Mouse (Mus musculus): Measurements from ENCODE around the gene Gm16434. TPM values are rescaled to one million over a fixed set of nuclear protein-coding genes. Genes with fewer than 3 reads are reported as not detected.
"Not testable (repeated sequence)": the region's sequence is repeated elsewhere in the genome, so short reads cannot be mapped to it uniquely, and the experiment has no call there.

The Gm16434 gene
- polyA plus RNA-seq (2014; fragmentation: Nextera tagmentation; extraction: Ambion mirVana), result not detected in 2 replicates

DNA sequence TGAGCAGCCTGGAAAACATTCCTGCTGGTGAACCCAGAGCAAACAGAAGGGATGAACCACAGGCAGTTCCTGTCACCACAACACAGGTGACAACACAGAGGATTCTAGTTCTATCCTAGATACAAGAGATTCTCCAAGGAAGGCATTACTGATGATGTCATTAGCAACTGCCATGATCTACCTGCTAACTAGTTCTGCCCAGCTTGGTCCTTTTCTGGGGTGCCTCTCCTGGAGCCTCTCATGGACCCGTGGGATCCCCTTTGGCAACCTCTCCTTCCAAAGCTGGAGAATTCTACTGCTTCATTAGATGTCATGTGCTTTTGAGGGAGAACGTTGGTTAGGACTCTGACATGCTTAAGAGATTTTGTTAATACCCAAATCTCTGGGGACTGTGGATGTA lies at the start of gene Gm16434:
TSS of gene Gm16434 (minus strand) at position 101 of the 400 bp plus-strand sequence.
- not testable (repeated sequence) for ATAC-seq (ENCODE audit: insufficient number of reproducible peaks, insufficient read depth, low FRiP score, low read depth); H3K36me3 ChIP-seq (ENCODE audit: control insufficient read depth, insufficient read depth, low read length); H3K4me2 ChIP-seq (ENCODE audit: low read length); H3K4me3 ChIP-seq (ENCODE audit: control insufficient read depth in 1 of 2, insufficient read depth in 1 of 2, low read depth in 1 of 2, low read length in 2 of 2); H3K27me3 ChIP-seq (ENCODE audit: control insufficient read depth, insufficient read depth, low read length); H3K27ac ChIP-seq (replicated peaks in 1 of 2; ENCODE audit: control insufficient read depth in 1 of 2, insufficient read depth in 1 of 2, low read depth in 2 of 2, low read length in 2 of 2); H3K9me3 ChIP-seq (ENCODE audit: control insufficient read depth, low read length); H3K4me1 ChIP-seq (ENCODE audit: control insufficient read depth in 2 of 2, insufficient read depth in 2 of 2, low read length in 2 of 2); H3K9ac ChIP-seq (ENCODE audit: low read length)
- WGBS, result no CpG with 5 or more reads among the region's 2 CpGs

DNA sequence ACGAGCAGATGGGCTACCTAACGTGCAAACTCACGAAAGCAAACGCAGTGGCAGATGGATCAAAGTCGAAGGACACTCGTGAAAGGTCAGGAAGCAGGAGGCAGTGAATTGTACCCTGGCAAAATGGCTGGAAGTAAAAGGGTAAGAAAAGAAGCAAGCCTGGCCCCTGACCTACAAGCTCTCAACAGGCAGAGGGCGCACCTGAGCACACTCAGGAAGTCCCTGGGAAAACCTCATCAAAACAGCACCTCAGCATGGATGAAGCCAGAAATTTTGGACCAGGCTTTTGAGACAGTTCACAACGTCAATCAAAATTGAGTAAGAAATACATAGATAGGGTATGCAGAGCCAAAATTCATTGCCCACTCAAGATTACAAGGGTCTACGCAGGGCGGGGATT lies 49.2 kb upstream of the Gm16434 start:
- H3K4me2 ChIP-seq (ENCODE audit: low read length); H3K4me3 ChIP-seq (ENCODE audit: control insufficient read depth in 1 of 2, insufficient read depth in 1 of 2, low read depth in 1 of 2, low read length in 2 of 2); H3K9me3 ChIP-seq (ENCODE audit: control insufficient read depth, low read length); H3K9ac ChIP-seq (ENCODE audit: low read length); H3K4me1 ChIP-seq (ENCODE audit: control insufficient read depth in 2 of 2, insufficient read depth in 2 of 2, low read length in 2 of 2); H3K27me3 ChIP-seq (ENCODE audit: control insufficient read depth, insufficient read depth, low read length); H3K36me3 ChIP-seq (ENCODE audit: control insufficient read depth, insufficient read depth, low read length); ATAC-seq (ENCODE audit: insufficient number of reproducible peaks, insufficient read depth, low FRiP score, low read depth); H3K27ac ChIP-seq (replicated peaks in 1 of 2; ENCODE audit: control insufficient read depth in 1 of 2, insufficient read depth in 1 of 2, low read depth in 2 of 2, low read length in 2 of 2): not testable (repeated sequence)
- 1% methylated on average over 6 of the region's 10 CpGs for WGBS

- H3K4me2 ChIP-seq (ENCODE audit: low read length); H3K36me3 ChIP-seq (ENCODE audit: control insufficient read depth, insufficient read depth, low read length); H3K4me3 ChIP-seq (ENCODE audit: control insufficient read depth in 1 of 2, insufficient read depth in 1 of 2, low read depth in 1 of 2, low read length in 2 of 2); H3K27me3 ChIP-seq (ENCODE audit: control insufficient read depth, insufficient read depth, low read length); H3K4me1 ChIP-seq (ENCODE audit: control insufficient read depth in 2 of 2, insufficient read depth in 2 of 2, low read length in 2 of 2); H3K9me3 ChIP-seq (ENCODE audit: control insufficient read depth, low read length); H3K27ac ChIP-seq (replicated peaks in 1 of 2; ENCODE audit: control insufficient read depth in 1 of 2, insufficient read depth in 1 of 2, low read depth in 2 of 2, low read length in 2 of 2); ATAC-seq (ENCODE audit: insufficient number of reproducible peaks, insufficient read depth, low FRiP score, low read depth); H3K9ac ChIP-seq (ENCODE audit: low read length): not testable (repeated sequence)
- WGBS, result 88% methylated on average over 2 of the region's 3 CpGs
Measured at GRCm38 (mm10) chr14:7200070-7200469, 5.7 kb upstream of the Gm16434 start.

DNA sequence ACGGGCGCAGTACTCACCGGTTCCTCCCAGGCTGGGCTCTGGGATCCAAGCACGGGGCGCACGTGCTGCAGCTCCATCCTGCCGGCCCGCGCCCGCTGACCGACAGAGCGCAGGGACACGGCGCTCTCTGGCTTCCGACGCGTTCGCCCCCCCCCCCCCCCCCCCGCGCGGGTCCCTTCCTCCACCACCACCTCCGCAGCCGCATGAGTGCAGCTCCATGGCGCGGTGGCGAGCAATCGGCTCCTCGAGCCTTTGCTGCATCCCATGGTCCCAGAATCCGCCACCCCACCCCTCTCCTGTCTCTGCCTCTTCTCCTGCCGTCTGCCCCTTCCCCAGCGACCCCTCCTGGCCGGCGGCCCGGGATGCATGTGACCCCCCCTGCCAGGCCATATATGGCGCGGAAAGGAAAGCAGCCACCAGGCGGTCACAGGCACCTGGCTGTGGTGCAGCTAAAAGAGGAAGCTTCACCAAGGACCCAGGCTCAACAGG lies 19.8 kb downstream of the Gm16434 start, which contains the start of gene Gm3512:
TSS of gene Gm3512 (minus strand) at position 51 of the 489 bp plus-strand sequence.
- H3K4me1 ChIP-seq (ENCODE audit: control insufficient read depth in 2 of 2, insufficient read depth in 2 of 2, low read length in 2 of 2); H3K27ac ChIP-seq (replicated peaks in 1 of 2; ENCODE audit: control insufficient read depth in 1 of 2, insufficient read depth in 1 of 2, low read depth in 2 of 2, low read length in 2 of 2); H3K27me3 ChIP-seq (ENCODE audit: control insufficient read depth, insufficient read depth, low read length); H3K36me3 ChIP-seq (ENCODE audit: control insufficient read depth, insufficient read depth, low read length); H3K9ac ChIP-seq (ENCODE audit: low read length); ATAC-seq (ENCODE audit: insufficient number of reproducible peaks, insufficient read depth, low FRiP score, low read depth); H3K9me3 ChIP-seq (ENCODE audit: control insufficient read depth, low read length); H3K4me3 ChIP-seq (ENCODE audit: control insufficient read depth in 1 of 2, insufficient read depth in 1 of 2, low read depth in 1 of 2, low read length in 2 of 2); H3K4me2 ChIP-seq (ENCODE audit: low read length): not testable (repeated sequence)
- WGBS, result no CpG with 5 or more reads among the region's 37 CpGs

Other genes with a start within 250 kb of the Gm16434 start
- gene Gm6356, start 220.7 kb downstream of the Gm16434 start, polyA plus RNA-seq (2014; fragmentation: Nextera tagmentation; extraction: Ambion mirVana), result not detected in 2 replicates
- 0.20 and 0.28 TPM in 2 replicates for gene Gm10406, start 167.1 kb downstream of the Gm16434 start, polyA plus RNA-seq (2014; fragmentation: Nextera tagmentation; extraction: Ambion mirVana)
- not detected in 2 replicates for gene Gm3685, start 149.6 kb downstream of the Gm16434 start, polyA plus RNA-seq (2014; fragmentation: Nextera tagmentation; extraction: Ambion mirVana)
- 1.6 and 1.8 TPM in 2 replicates for gene Gm3696, start 93.9 kb downstream of the Gm16434 start, polyA plus RNA-seq (2014; fragmentation: Nextera tagmentation; extraction: Ambion mirVana)
- not detected in 2 replicates for gene Gm6676, start 69.1 kb downstream of the Gm16434 start, polyA plus RNA-seq (2014; fragmentation: Nextera tagmentation; extraction: Ambion mirVana)
- gene Gm3512, start 20.0 kb downstream of the Gm16434 start, polyA plus RNA-seq (2014; fragmentation: Nextera tagmentation; extraction: Ambion mirVana), result 2.2 and 4.6 TPM in 2 replicates
- not detected in 2 replicates for gene Gm3727, start 70.2 kb upstream of the Gm16434 start, polyA plus RNA-seq (2014; fragmentation: Nextera tagmentation; extraction: Ambion mirVana)
- 2.1 and 2.3 TPM in 2 replicates for gene Gm3739, start 120.5 kb upstream of the Gm16434 start, polyA plus RNA-seq (2014; fragmentation: Nextera tagmentation; extraction: Ambion mirVana)
- gene Gm5797, start 137.9 kb upstream of the Gm16434 start, polyA plus RNA-seq (2014; fragmentation: Nextera tagmentation; extraction: Ambion mirVana), result not detected in 2 replicates
- not detected in 2 replicates for gene Gm8374, start 170.6 kb upstream of the Gm16434 start, polyA plus RNA-seq (2014; fragmentation: Nextera tagmentation; extraction: Ambion mirVana)